Mouse (Mus musculus) liver, embryonic 11.5 days (tissue): ENCODE results near the gene Spdl1. TPM values are rescaled to one million over a fixed set of nuclear protein-coding genes. Genes with fewer than 3 reads are reported as not detected.

Experiments used
- ATAC-seq: fragments of 200-750 bp; cut with Nextera tagmentation; replicated peaks from 2 replicates; pipeline ENCODE4 v1.8.0; 2017; ENCODE audit warnings: moderate number of reproducible peaks, mild to moderate bottlenecking, moderate TSS enrichment, moderate library complexity; ENCODE audit not compliant: low FRiP score
- DNase-seq: peaks from one replicate; pipeline ENCODE4 v3.0.0-alpha.2; 2017; ENCODE audit warnings: low spot score
- H3K27ac ChIP-seq: fragments of 300-500 bp; sonication (generic); 2 replicates; pipeline ENCODE4 v1.5.1; 2014; ENCODE audit warnings: mild to moderate bottlenecking, low read depth, low read length, control low read depth
- H3K27me3 ChIP-seq: fragments of 300-500 bp; sonication (generic); replicated peaks from 2 replicates; pipeline ENCODE4 v1.6.1; 2014; ENCODE audit warnings: low read length, mixed read lengths; ENCODE audit not compliant: control insufficient read depth, insufficient read depth
- H3K36me3 ChIP-seq: fragments of 300-500 bp; sonication (generic); 2 replicates; pipeline ENCODE4 v1.6.1; 2014; ENCODE audit warnings: mild to moderate bottlenecking, low read length, moderate library complexity, mixed read lengths; ENCODE audit not compliant: control insufficient read depth, insufficient read depth
- H3K4me1 ChIP-seq: fragments of 300-500 bp; sonication (generic); replicated peaks from 2 replicates; pipeline ENCODE4 v1.6.1; 2014; ENCODE audit warnings: low read length, mixed read lengths; ENCODE audit not compliant: control insufficient read depth, insufficient read depth
- H3K4me2 ChIP-seq: fragments of 300-500 bp; sonication (generic); 2 replicates; pipeline ENCODE4 v1.6.1; 2014; ENCODE audit warnings: mild to moderate bottlenecking, control low read depth, moderate library complexity
- H3K4me3 ChIP-seq: fragments of 300-500 bp; sonication (generic); 2 replicates; pipeline ENCODE4 v1.5.1; 2014; ENCODE audit warnings: low read depth, low read length, control low read depth
- H3K9ac ChIP-seq: fragments of 300-500 bp; sonication (generic); 2 replicates; pipeline ENCODE4 v1.6.1; 2014; ENCODE audit warnings: low read depth, low read length, control low read depth
- H3K9me3 ChIP-seq: fragments of 300-500 bp; sonication (generic); 2 replicates; pipeline ENCODE4 v1.6.1; 2016; ENCODE audit warnings: low read length, inconsistent platforms, mixed read lengths; ENCODE audit not compliant: control insufficient read depth
- WGBS: fragments of 180-500 bp; shearing (Covaris S2); extraction: QIAGEN DNeasy Blood & Tissue Kit; methylation state at CpG from one replicate; pipeline ENCODE4 v1.1.7; 2014; 5-methylcytosine and 5-hydroxymethylcytosine counted together
- polyA plus RNA-seq: library from polyadenylated mRNA; unstranded; fragments of >200 nt; fragmentation: Nextera tagmentation; extraction: Ambion mirVana; gene quantifications from 2 replicates; pipeline ENCODE4 v1.2.1, GENCODE M21; 2014

The Spdl1 gene
- 26.7 and 27.5 TPM in 2 replicates for polyA plus RNA-seq

DNA sequence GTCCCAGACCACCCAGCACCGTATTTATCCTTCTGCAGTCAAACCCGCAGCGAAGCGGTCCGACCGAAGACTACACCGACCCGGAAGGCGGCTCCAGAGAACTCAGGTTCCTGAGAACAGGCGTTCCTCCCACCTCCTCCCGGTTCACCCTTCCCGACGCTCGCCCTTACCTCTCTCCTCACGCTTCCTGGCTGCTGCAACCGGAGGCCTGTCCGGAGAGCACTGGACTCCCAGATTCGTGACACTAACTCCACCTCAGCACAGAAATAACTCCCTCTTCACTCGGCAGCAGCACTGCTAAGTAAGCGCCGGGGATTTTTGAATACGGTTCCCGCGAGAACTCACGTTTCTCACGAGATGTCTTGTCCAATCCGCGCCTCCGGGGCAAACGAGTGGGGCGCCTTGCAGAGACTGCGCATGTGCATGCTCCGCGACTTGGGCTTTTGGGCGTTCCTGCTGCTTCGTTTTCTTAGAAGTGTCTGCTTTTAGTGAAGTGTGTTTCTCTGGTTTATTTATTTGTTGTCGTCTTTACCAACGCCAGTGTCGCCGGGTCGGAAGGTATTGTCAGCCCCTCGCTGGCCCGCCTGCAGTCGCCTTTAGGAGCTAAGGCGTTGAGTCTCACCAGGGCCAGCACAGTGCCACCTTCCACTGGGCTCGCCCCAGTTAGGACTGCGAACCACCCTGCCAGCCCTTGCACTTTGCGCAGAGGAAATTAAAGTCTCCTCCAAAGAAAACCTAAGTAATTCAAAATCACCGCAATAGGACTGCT, at the start of gene Spdl1:
Gene Spdl1, minus strand, starts transcription at position 324 of the 769 bp plus-strand sequence.
- H3K9ac ChIP-seq: peak within 1 kb of the TSS; percentile 73
- under 1% methylated on average over 49 of the region's 49 CpGs for WGBS
- no peaks in the 10 kb centered on the region for H3K27me3 ChIP-seq
- peak within 1 kb of the TSS; percentile 70 for H3K27ac ChIP-seq
- H3K9me3 ChIP-seq: no peaks in the 10 kb centered on the region
- H3K36me3 ChIP-seq: peaks cover 15% of the 10 kb centered on the region; the same call in 1 of the 2 replicates
- H3K4me1 ChIP-seq: peaks cover 7% of the 10 kb centered on the region; the same call in 1 of the 2 replicates
- DNase-seq: peak; percentile 90
- peak; percentile 97 for ATAC-seq
- H3K4me3 ChIP-seq: peak within 1 kb of the TSS; percentile 78
- H3K4me2 ChIP-seq: peak within 1 kb of the TSS; percentile 87

DNA sequence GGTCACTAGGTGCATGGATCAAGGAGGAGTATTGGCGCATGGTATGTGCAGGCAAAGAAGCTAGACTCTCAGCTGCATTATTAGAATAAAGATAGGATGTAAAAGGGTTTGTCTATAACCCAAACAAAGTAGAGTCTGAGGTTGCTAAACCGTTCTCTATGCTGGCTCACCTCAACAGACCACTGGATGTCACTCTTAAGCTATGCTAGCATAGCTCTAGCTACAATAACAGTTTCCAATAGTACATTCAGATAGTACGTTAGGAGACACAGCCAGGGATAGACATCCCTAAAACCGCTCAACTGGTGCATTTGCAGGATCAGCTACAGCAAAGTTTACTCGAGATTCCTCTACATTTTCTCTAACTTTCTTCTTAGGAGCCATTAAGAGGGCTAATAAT, 48.1 kb upstream of the Spdl1 start:
- 43% methylated on average over 5 of the region's 5 CpGs for WGBS
- no peak overlapping the region for H3K4me3 ChIP-seq
- no peaks in the 10 kb centered on the region for H3K4me1 ChIP-seq
- ATAC-seq (no peak), DNase-seq (no peak)
- no peaks in the 10 kb centered on the region for H3K27me3 ChIP-seq
- H3K9me3 ChIP-seq: no peaks in the 10 kb centered on the region
- H3K36me3 ChIP-seq: no peaks in the 10 kb centered on the region
- no peak overlapping the region for H3K4me2 ChIP-seq
- no peak overlapping the region for H3K27ac ChIP-seq
- H3K9ac ChIP-seq: no peak overlapping the region

DNA sequence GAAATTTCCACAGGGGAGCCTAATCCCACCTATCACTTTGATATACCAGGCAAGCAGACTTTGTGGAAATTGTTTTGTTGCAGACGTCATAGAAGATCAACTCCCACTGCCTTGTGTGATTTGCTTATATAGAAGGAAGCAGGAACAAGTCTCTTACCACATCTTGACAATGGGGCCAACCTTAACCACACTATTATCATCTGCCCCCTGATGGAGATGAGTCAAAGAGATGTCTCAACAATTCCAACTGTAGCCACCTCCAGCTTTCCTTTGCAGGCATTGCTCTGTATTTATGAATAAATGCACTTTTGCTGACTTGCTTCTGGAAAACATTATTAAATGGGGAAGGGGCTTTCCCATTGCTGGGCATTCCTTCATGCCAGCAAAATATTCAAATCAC, 46.2 kb upstream of the Spdl1 start:
- Histone ChIP-seq H3K4me1 (no peaks in the 10 kb centered on the region), H3K9ac (no peak overlapping the region), H3K4me2 (no peak overlapping the region), H3K4me3 (no peak overlapping the region), H3K27ac (no peak overlapping the region), H3K9me3 (no peaks in the 10 kb centered on the region), H3K36me3 (no peaks in the 10 kb centered on the region), H3K27me3 (no peaks in the 10 kb centered on the region)
- 45% methylated on average over 1 of the region's 1 CpGs for whole genome bisulfite sequencing
- no peak for DNase-seq
- no peak for ATAC-seq

DNA sequence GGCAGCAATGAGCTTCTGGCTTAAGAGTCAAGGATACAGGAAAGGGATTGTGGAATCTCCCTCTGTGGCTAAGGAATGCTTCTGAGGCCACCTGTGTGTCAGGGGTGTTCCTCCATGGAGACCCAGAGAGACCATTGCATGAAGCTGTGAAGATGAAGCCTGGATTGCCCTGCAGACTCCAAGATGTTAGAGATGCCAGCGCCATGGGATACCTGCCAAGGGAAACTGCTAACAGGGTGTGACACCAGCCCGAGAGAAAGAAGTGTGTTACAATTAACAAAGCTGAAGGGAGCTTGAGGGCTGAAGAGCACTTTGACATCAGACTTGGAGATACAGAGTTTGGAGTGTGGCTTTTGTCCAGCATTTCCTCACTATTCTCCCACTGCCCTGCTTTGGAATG, 40.4 kb upstream of the Spdl1 start:
- H3K9ac ChIP-seq: no peak overlapping the region
- H3K27me3 ChIP-seq: no peaks in the 10 kb centered on the region
- no peak overlapping the region for H3K27ac ChIP-seq
- ATAC-seq (no peak), DNase-seq (no peak)
- no peak overlapping the region for H3K4me2 ChIP-seq
- H3K36me3 ChIP-seq: no peaks in the 10 kb centered on the region
- WGBS: 73% methylated on average over 2 of the region's 2 CpGs
- no peaks in the 10 kb centered on the region for H3K9me3 ChIP-seq
- no peaks in the 10 kb centered on the region for H3K4me1 ChIP-seq
- no peak overlapping the region for H3K4me3 ChIP-seq

DNA sequence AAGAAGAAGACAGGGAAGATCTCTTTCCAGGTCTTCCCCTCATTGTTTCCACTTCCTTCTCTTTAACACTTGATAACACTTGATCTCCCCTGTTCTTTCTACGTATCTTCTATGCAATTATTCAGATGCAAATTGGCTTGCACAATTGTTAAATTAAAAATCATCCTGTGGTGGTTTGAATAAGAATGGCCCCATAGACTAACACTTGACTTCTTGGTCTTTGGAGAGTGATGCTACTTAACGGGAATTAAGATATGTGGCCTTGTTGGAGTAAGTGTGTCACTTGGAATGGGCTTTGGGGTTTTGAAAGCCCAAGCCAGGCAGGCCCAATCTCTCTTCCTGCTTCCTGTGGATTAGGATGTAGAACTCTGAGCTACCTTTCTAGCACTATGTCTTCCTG, 39.0 kb upstream of the Spdl1 start:
- H3K27me3 ChIP-seq: no peaks in the 10 kb centered on the region
- no peaks in the 10 kb centered on the region for H3K4me1 ChIP-seq
- H3K9ac ChIP-seq: no peak overlapping the region
- no peaks in the 10 kb centered on the region for H3K36me3 ChIP-seq
- DNase-seq (no peak), ATAC-seq (no peak)
- no peak overlapping the region for H3K27ac ChIP-seq
- 69% methylated on average over 2 of the region's 2 CpGs for WGBS
- no peaks in the 10 kb centered on the region for H3K9me3 ChIP-seq
- no peak overlapping the region for H3K4me2 ChIP-seq
- no peak overlapping the region for H3K4me3 ChIP-seq

DNA sequence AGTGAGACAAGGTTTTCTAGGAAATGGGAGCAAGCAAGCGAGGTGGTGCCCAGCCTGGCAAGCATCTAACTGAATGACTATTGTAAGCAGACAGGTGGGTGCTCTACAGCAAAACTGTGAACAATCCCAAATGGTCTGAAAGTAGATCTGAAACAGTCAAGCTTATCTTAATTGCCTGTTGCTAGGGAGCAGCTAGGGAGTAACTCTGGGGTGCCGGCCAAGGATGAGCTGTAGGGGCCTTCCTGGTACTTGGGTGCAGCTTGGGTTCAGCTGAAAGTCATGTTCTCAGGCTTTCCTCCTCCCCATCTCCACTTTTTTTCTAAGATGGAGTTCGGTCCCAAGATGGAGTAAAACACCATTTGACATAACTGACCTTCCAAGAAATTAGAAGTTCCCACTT, 38.5 kb upstream of the Spdl1 start:
- Histone ChIP-seq H3K9me3 (no peaks in the 10 kb centered on the region), H3K36me3 (no peaks in the 10 kb centered on the region), H3K27ac (no peak overlapping the region), H3K4me2 (no peak overlapping the region), H3K27me3 (no peaks in the 10 kb centered on the region), H3K4me3 (no peak overlapping the region), H3K4me1 (no peaks in the 10 kb centered on the region), H3K9ac (no peak overlapping the region)
- DNase-seq (no peak), ATAC-seq (no peak)
- WGBS: 59% methylated on average over 3 of the region's 3 CpGs

DNA sequence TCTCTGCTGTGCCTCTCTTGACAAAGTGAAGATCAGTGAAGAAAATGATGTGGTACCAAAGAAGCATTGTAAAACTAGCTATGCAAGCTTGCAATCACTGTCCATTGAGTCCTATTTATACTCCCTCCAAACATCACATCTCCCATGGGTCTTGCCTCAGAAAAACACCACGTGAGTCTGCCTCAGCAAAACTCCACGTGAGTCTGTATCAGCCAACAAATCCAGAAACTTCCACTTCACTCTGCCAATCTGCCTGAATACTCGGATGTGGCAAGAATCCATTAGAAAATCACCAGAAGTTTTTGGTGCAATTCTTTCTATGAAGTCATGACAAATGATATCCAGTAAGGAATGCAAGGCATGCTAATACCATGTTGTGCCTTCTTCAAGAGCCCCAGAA, 38.0 kb upstream of the Spdl1 start:
- Histone ChIP-seq H3K9me3 (no peaks in the 10 kb centered on the region), H3K36me3 (no peaks in the 10 kb centered on the region), H3K27me3 (no peaks in the 10 kb centered on the region), H3K4me2 (no peak overlapping the region), H3K27ac (no peak overlapping the region), H3K4me1 (no peaks in the 10 kb centered on the region), H3K9ac (no peak overlapping the region), H3K4me3 (no peak overlapping the region)
- DNase-seq: no peak
- 69% methylated on average over 3 of the region's 3 CpGs for WGBS
- no peak for ATAC-seq

DNA sequence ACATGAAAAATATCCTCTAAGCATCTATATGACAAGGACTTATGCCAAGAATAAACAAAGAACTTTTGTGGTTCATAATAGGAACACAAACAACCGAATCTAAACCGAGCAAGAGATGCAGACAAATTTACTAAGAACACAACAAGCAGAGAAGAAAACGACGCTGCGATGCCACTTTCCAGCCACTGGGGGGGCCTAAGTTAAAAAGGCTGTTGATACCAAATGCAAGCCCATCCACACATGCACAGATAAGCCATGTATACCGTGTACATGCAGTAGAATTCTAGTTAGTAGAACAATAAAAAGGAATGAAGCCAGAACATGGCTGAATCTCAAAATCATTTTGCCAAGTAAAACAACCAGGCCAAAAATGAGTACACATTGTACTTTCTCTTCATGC, 35.2 kb upstream of the Spdl1 start:
- Histone ChIP-seq H3K4me2 (no peak overlapping the region), H3K4me3 (no peak overlapping the region), H3K4me1 (no peaks in the 10 kb centered on the region), H3K36me3 (no peaks in the 10 kb centered on the region), H3K9me3 (no peaks in the 10 kb centered on the region), H3K27ac (no peak overlapping the region), H3K9ac (no peak overlapping the region), H3K27me3 (no peaks in the 10 kb centered on the region)
- DNase-seq: no peak
- 42% methylated on average over 6 of the region's 6 CpGs for WGBS
- ATAC-seq: no peak

DNA sequence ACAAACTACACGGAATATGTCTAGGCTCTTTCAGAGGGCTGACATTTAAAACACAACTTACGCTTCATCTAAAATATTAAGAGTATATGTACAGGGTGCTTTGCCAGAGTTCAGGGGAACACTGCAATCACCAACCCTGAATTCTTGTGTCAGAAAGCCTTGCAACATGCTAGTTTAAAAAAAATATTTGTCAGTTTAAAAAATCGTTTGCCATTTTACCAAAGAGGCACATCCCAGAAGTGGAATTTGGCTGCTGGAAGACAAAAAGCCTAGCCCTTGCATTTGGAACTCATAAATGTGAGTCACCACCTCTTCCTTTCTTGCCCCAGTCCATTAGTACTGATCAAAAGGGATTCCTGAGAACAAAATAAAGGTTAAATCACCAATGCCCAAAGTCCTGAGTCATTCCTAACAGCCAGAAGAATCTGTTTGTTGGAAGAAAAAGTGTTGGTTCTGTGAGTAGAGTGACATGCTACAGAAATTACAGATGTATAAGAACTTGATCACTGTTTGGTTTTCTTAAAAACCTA, 32.4 kb upstream of the Spdl1 start:
- no peaks in the 10 kb centered on the region for H3K36me3 ChIP-seq
- no peak overlapping the region for H3K4me3 ChIP-seq
- no peak overlapping the region for H3K27ac ChIP-seq
- no peaks in the 10 kb centered on the region for H3K27me3 ChIP-seq
- no peak overlapping the region for H3K9ac ChIP-seq
- WGBS: 71% methylated on average over 3 of the region's 3 CpGs
- no peaks in the 10 kb centered on the region for H3K4me1 ChIP-seq
- ATAC-seq (no peak), DNase-seq (no peak)
- H3K9me3 ChIP-seq: no peaks in the 10 kb centered on the region
- no peak overlapping the region for H3K4me2 ChIP-seq
